Mouse (Mus musculus) forebrain, embryonic 11.5 days (tissue): ENCODE data around the gene Krt33a. TPM values are rescaled to one million over a fixed set of nuclear protein-coding genes. Genes with fewer than 3 reads are reported as not detected.

ENCODE experiments used
- ATAC-seq: fragments of 200-750 bp; cut with Nextera tagmentation; replicated peaks from 2 replicates; pipeline ENCODE4 v1.8.0; 2017; ENCODE audit warnings: moderate TSS enrichment; ENCODE audit not compliant: low FRiP score
- DNase-seq: peaks from one replicate; pipeline ENCODE4 v3.0.0-alpha.2; 2017; ENCODE audit warnings: low spot score
- H3K27ac ChIP-seq: fragments of 300-500 bp; sonication (generic); 2 replicates; pipeline ENCODE4 v1.5.1; 2014; ENCODE audit warnings: low read depth, low read length
- H3K27me3 ChIP-seq: fragments of 300-500 bp; sonication (generic); 2 replicates; pipeline ENCODE4 v1.6.1; 2014; ENCODE audit warnings: mild to moderate bottlenecking, low read length, mixed read lengths; ENCODE audit not compliant: control insufficient read depth, insufficient read depth
- H3K36me3 ChIP-seq: fragments of 300-500 bp; sonication (generic); 2 replicates; pipeline ENCODE4 v1.6.1; 2014; ENCODE audit warnings: mild to moderate bottlenecking, low read length, moderate library complexity, mixed read lengths; ENCODE audit not compliant: control insufficient read depth, insufficient read depth
- H3K4me1 ChIP-seq: fragments of 300-500 bp; sonication (generic); replicated peaks from 2 replicates; pipeline ENCODE4 v1.6.1; 2014; ENCODE audit warnings: low read length, mixed read lengths; ENCODE audit not compliant: control insufficient read depth, insufficient read depth
- H3K4me2 ChIP-seq: fragments of 300-500 bp; sonication (generic); 2 replicates; pipeline ENCODE4 v1.6.1; 2014; ENCODE audit warnings: low read depth, mild to moderate bottlenecking, low read length, moderate library complexity, mixed read lengths; ENCODE audit not compliant: severe bottlenecking
- H3K4me3 ChIP-seq: fragments of 300-500 bp; sonication (generic); 2 replicates; pipeline ENCODE4 v1.5.1; 2014; ENCODE audit warnings: low read depth, low read length
- H3K9ac ChIP-seq: fragments of 300-500 bp; sonication (generic); 2 replicates; pipeline ENCODE4 v1.6.1; 2014; ENCODE audit warnings: low read length
- H3K9me3 ChIP-seq: fragments of 300-500 bp; sonication (generic); 2 replicates; pipeline ENCODE4 v1.6.1; 2016; ENCODE audit warnings: low read length, mixed read lengths; ENCODE audit not compliant: control insufficient read depth
- WGBS: fragments of 180-500 bp; shearing (Covaris S2); extraction: QIAGEN DNeasy Blood & Tissue Kit; methylation state at CpG from one replicate; pipeline ENCODE4 v1.1.7; 2014; 5-methylcytosine and 5-hydroxymethylcytosine counted together
- polyA plus RNA-seq: library from polyadenylated mRNA; unstranded; fragments of >200 nt; fragmentation: Nextera tagmentation; extraction: Ambion mirVana; gene quantifications from 2 replicates; pipeline ENCODE4 v1.2.1, GENCODE M21; 2014

Gene Krt33a
- polyA plus RNA-seq, 1 experiment from 2014 or later: not detected

DNA sequence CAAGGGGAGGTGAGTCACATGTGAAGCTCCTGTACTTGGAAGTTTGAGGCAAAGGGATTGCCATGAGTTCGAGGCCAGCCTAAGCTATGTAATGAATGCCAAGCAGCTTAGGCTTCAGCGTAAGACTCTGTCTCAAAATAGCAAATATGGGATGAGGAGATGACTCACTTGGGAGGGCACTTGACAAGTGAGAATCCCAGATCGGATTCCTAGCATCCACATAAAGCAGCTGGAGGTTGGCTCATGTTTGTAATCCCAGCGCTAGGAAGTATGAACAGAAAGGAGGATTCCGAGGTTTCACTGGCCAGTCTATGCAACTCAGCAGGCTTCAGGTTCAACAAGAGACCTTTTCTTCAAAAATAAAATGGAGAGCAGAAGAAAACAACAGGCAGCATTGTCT lies 5.4 kb upstream of the Krt33a start:
- Histone ChIP-seq H3K4me2 (no peak overlapping the region), H3K27me3 (no peaks in the 10 kb centered on the region), H3K9me3 (no peaks in the 10 kb centered on the region), H3K4me1 (no peaks in the 10 kb centered on the region), H3K4me3 (no peak overlapping the region), H3K9ac (no peak overlapping the region), H3K36me3 (no peaks in the 10 kb centered on the region), H3K27ac (no peak overlapping the region)
- DNase-seq: no peak
- no peak for ATAC-seq
- WGBS: 86% methylated on average over 5 of the region's 5 CpGs

DNA sequence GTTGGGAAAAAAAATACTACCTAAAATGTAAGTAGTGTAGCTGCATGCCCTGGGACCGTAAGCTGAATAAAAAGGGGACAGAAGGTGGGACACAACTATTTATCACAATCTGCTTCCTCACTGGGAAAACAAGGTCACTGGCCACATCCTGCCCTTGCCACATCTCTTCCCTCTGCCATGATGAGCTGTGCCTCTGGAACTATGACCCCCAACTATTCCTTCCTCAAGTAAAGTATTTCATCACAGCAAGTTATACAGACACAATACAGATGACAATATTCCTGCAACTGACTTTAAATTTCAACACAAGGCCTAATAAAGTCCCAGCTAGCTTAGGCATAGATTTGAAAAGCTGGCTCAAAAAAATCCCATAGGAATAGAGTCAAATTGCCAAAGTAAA lies 3.5 kb upstream of the Krt33a start:
- WGBS: 86% methylated on average over 1 of the region's 1 CpGs
- DNase-seq (no peak), ATAC-seq (no peak)
- no peaks in the 10 kb centered on the region for H3K27me3 ChIP-seq
- no peak overlapping the region for H3K4me2 ChIP-seq
- H3K9ac ChIP-seq: no peak overlapping the region
- no peaks in the 10 kb centered on the region for H3K4me1 ChIP-seq
- no peak overlapping the region for H3K27ac ChIP-seq
- H3K4me3 ChIP-seq: no peak overlapping the region
- no peaks in the 10 kb centered on the region for H3K36me3 ChIP-seq
- no peaks in the 10 kb centered on the region for H3K9me3 ChIP-seq

DNA sequence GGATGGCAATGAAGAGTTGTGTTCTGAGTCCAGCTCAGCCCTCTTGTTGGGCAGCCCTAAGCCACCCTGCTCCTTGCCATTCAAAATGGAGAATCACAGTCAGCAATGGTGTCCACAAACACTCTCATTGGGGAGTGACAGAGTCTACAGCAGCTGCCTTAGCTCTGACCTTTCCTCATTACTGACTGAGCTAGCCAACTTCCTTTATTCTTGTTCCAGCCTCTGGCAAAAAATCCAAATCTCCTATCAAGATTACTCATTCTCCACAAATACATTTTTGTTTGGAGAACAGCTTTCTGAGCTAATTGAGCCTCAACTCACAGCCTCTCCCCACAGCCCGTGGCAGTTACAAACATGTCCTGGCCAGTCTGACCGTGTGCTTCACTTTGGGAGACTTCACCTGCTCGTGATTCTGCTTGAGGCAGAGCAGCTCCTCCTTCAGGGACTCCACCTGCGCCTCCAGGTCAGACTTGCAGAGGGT lies 2.3 kb downstream of the Krt33a start:
- Histone ChIP-seq H3K9me3 (no peaks in the 10 kb centered on the region), H3K4me2 (no peak overlapping the region), H3K27ac (no peak overlapping the region), H3K36me3 (no peaks in the 10 kb centered on the region), H3K27me3 (no peaks in the 10 kb centered on the region), H3K4me1 (no peaks in the 10 kb centered on the region), H3K9ac (no peak overlapping the region), H3K4me3 (no peak overlapping the region)
- WGBS: 82% methylated on average over 4 of the region's 4 CpGs
- DNase-seq: no peak
- no peak for ATAC-seq

DNA sequence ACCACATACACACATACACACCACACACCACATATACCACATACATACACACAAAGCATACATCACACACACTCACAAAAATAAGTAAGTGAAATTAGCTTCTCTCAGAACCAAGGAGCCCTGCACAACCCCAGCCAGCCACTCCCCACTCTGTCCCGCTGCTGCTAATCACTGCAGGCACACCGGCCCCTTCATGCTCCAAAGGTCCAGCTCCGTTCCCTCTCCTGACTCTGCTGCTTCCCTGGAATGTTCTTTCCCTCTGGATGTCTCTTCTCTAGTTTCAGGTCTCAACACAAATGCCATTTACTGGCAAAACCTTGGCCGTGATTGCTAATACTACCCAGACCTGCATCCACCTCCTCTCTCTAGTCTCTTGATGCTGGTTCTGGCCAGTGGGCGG lies 5.3 kb downstream of the Krt33a start:
- ATAC-seq (no peak), DNase-seq (no peak)
- Histone ChIP-seq H3K4me1 (no peaks in the 10 kb centered on the region), H3K27me3 (no peaks in the 10 kb centered on the region), H3K27ac (no peak overlapping the region), H3K36me3 (no peaks in the 10 kb centered on the region), H3K4me2 (no peak overlapping the region), H3K4me3 (no peak overlapping the region), H3K9ac (no peak overlapping the region), H3K9me3 (no peaks in the 10 kb centered on the region)
- WGBS: 88% methylated on average over 5 of the region's 5 CpGs

DNA sequence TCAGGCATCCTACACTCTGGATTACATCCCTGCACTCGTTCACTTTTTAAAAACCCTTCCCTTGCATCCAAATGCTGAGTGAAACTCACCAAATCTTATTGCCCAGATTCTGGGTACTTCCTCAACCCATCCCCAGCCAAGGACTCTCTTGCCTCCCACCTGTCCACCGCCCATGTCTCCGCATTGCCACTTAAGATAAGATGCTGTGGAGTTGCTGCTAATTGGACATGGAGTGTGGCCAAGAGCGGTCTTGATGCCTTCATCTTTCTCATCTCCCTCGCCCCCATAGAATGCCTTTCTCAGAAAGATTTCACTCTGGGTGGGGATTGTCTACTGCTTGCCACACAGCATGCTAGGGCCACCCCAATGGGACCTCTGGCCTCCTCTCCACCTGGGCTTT lies 7.7 kb downstream of the Krt33a start:
- Histone ChIP-seq H3K4me2 (no peak overlapping the region), H3K36me3 (no peaks in the 10 kb centered on the region), H3K27ac (no peak overlapping the region), H3K27me3 (no peaks in the 10 kb centered on the region), H3K4me3 (no peak overlapping the region), H3K9ac (no peak overlapping the region), H3K4me1 (no peaks in the 10 kb centered on the region), H3K9me3 (no peaks in the 10 kb centered on the region)
- DNase-seq (no peak), ATAC-seq (no peak)
- 88% methylated on average over 5 of the region's 5 CpGs for WGBS

DNA sequence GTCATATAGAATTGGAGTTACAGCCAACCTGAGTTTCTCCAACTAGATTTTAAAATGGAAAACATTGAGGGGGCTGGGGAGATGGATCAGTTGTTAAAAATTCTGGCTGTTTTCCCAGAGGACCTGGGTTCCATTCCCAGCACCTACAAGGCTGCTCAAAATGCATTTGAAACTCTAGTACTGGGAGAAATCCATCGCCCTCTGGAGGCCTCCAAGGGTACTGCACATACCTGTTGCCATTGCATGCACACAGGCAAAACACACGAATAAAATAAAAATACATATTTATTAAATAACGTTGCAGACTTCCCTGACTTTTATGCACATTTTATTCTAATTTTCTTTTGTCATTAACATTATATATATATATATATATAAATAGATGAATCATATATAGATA lies 9.4 kb downstream of the Krt33a start:
- DNase-seq: no peak
- 49% methylated on average over 3 of the region's 3 CpGs for WGBS
- no peak for ATAC-seq
- Histone ChIP-seq H3K27ac (no peak overlapping the region), H3K4me2 (no peak overlapping the region), H3K4me1 (no peaks in the 10 kb centered on the region), H3K4me3 (no peak overlapping the region), H3K27me3 (no peaks in the 10 kb centered on the region), H3K36me3 (no peaks in the 10 kb centered on the region), H3K9ac (no peak overlapping the region), H3K9me3 (no peaks in the 10 kb centered on the region; the same call in 1 of the 2 replicates)

DNA sequence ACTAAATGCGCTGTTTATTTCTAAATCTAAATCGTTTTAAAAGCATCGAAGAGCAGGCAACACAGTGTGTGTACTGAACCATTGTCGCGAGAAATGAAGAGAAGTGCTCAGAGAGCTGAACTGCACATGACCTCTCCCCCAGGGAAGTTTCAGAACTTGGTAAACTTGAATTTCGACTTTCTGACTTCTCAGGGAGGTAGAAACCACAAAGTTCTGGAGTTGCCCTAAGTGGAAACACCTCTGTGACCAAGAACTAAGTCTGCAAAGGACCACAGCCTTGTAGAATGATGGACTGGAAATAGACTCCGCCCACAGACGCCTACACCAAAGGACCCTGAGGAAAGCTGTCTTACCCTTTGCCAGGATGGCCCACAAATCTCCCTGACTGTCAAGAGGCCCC lies 10.1 kb downstream of the Krt33a start:
- 89% methylated on average over 8 of the region's 8 CpGs for WGBS
- ATAC-seq: no peak
- no peaks in the 10 kb centered on the region for H3K4me1 ChIP-seq
- H3K9ac ChIP-seq: no peak overlapping the region
- DNase-seq: no peak
- no peak overlapping the region for H3K4me3 ChIP-seq
- no peaks in the 10 kb centered on the region; the same call in 1 of the 2 replicates for H3K9me3 ChIP-seq
- no peaks in the 10 kb centered on the region for H3K36me3 ChIP-seq
- no peak overlapping the region for H3K27ac ChIP-seq
- H3K4me2 ChIP-seq: no peak overlapping the region
- H3K27me3 ChIP-seq: no peaks in the 10 kb centered on the region

DNA sequence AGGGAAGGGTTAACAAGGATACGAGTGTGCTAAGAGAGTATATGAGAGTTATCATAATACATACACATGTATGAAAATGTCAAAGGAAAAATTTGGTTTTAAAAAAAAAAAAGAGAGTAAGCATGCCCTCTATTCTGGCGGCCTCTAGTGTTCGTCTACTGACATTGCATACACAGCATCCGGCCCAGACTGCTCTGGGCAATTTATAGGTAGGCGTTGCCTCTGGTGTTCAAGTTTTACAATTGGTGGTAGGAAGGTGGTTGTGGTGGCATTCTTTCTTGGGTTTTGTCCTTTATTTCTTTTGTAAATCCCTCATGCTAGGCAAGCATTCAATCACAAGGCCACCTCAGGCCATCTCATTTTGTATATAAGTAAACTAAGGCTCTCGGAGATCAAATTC lies 11.2 kb downstream of the Krt33a start:
- Histone ChIP-seq H3K9me3 (no peaks in the 10 kb centered on the region; the same call in 1 of the 2 replicates), H3K4me2 (no peak overlapping the region), H3K9ac (no peak overlapping the region), H3K4me3 (no peak overlapping the region), H3K27ac (no peak overlapping the region), H3K4me1 (no peaks in the 10 kb centered on the region), H3K36me3 (no peaks in the 10 kb centered on the region), H3K27me3 (no peaks in the 10 kb centered on the region)
- DNase-seq: no peak
- WGBS: 30% methylated on average over 6 of the region's 6 CpGs
- no peak for ATAC-seq

DNA sequence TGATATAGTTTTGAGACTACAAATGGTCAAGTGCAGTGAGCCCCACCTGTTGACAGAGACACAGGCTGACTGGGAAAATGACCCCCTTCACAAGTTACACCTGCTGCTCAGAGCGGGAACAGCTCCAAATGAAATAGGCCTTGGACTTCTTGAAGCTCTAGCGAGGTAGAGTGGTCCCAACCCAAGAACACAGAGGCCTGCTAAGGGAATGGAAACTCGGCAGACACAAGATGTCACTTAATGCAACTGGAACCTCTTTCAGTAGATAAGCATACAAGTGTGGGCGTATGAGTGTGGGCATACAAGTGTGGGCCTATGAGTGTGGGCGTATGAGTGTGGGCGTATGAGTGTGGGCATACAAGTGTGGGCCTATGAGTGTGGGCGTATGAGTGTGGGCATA lies 16.9 kb downstream of the Krt33a start:
- no peaks in the 10 kb centered on the region for H3K4me1 ChIP-seq
- DNase-seq (no peak), ATAC-seq (no peak)
- no peaks in the 10 kb centered on the region for H3K36me3 ChIP-seq
- H3K4me2 ChIP-seq: no peak overlapping the region
- no peak overlapping the region for H3K9ac ChIP-seq
- 91% methylated on average over 7 of the region's 7 CpGs for WGBS
- H3K4me3 ChIP-seq: no peak overlapping the region
- no peak overlapping the region for H3K27ac ChIP-seq
- no peaks in the 10 kb centered on the region; the same call in 1 of the 2 replicates for H3K9me3 ChIP-seq
- no peaks in the 10 kb centered on the region for H3K27me3 ChIP-seq
